Mouse (Mus musculus) embryonic facial prominence, embryonic 13.5 days (tissue): ENCODE data around the gene Rab25. TPM values are rescaled to one million over a fixed set of nuclear protein-coding genes. Genes with fewer than 3 reads are reported as not detected.

Experiments used
- ATAC-seq: fragments of 200-750 bp; cut with Nextera tagmentation; 2 replicates; pipeline ENCODE4 v1.8.0; 2017; ENCODE audit warnings: low read depth; ENCODE audit not compliant: insufficient number of reproducible peaks, insufficient read depth, low FRiP score, low TSS enrichment
- H3K27ac ChIP-seq: fragments of 300-500 bp; sonication (generic); 2 replicates; pipeline ENCODE4 v1.5.1; 2015; ENCODE audit warnings: moderate library complexity, mild to moderate bottlenecking, inconsistent platforms
- H3K27me3 ChIP-seq: fragments of 300-500 bp; sonication (generic); 2 replicates; pipeline ENCODE4 v1.6.1; 2015; ENCODE audit warnings: mild to moderate bottlenecking, inconsistent platforms
- H3K36me3 ChIP-seq: fragments of 300-500 bp; sonication (generic); 2 replicates; pipeline ENCODE4 v1.6.1; 2015; ENCODE audit warnings: mild to moderate bottlenecking, inconsistent platforms
- H3K4me1 ChIP-seq: fragments of 300-500 bp; sonication (generic); 2 replicates; pipeline ENCODE4 v1.6.1; 2015; ENCODE audit warnings: inconsistent platforms
- H3K4me2 ChIP-seq: fragments of 300-500 bp; sonication (generic); 2 replicates; pipeline ENCODE4 v1.6.1; 2015; ENCODE audit warnings: moderate library complexity, mild to moderate bottlenecking, inconsistent platforms
- H3K4me3 ChIP-seq: fragments of 300-500 bp; sonication (generic); 2 replicates; pipeline ENCODE4 v1.5.1; 2015; ENCODE audit warnings: mild to moderate bottlenecking, inconsistent platforms
- H3K9ac ChIP-seq: fragments of 300-500 bp; sonication (generic); 2 replicates; pipeline ENCODE4 v1.6.1; 2015; ENCODE audit warnings: mild to moderate bottlenecking, inconsistent platforms
- H3K9me3 ChIP-seq: fragments of 300-500 bp; sonication (generic); 2 replicates; pipeline ENCODE4 v1.6.1; 2016; ENCODE audit warnings: inconsistent platforms
- WGBS: fragments of 180-500 bp; shearing (Covaris S2); methylation state at CpG from one replicate; pipeline ENCODE4 v1.1.7; 2015; ENCODE audit warnings: mixed read lengths; 5-methylcytosine and 5-hydroxymethylcytosine counted together
- polyA plus RNA-seq: library from polyadenylated mRNA; unstranded; fragments of >200 nt; fragmentation: Nextera tagmentation; extraction: Ambion mirVana; gene quantifications from 2 replicates; pipeline ENCODE4 v1.2.1, GENCODE M21; 2015

Rab25 gene
- polyA plus RNA-seq, 1 experiment from 2014 or later = 19.5 TPM

DNA sequence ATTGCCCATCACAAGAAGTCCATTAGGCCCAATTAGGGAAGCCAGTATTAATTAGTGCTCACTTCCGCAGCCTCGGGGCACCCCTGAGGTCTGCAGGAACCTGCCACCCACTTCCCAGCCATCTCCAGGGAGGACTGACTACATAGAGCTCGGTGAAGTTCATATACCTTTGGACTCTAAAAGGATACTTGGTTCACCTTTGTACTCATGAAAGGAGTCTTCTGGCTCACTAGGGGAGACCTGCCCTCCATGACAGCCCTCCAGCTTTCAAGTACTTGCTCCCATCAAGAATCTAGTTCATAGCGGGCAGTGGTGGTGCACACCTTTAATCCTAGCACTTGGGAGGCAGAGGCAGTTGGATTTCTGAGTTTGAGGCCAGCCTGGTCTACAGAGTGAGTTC, 29.7 kb downstream of the Rab25 start:
- no peak for ATAC-seq
- WGBS = 84% methylated on average over 4 of the region's 4 CpGs
- no peak overlapping the region for H3K4me2 ChIP-seq
- H3K4me3 ChIP-seq = no peak overlapping the region
- no peaks in the 10 kb centered on the region for H3K27me3 ChIP-seq
- H3K4me1 ChIP-seq = peaks cover 23% of the 10 kb centered on the region
- peaks cover 8% of the 10 kb centered on the region; the same call in 1 of the 2 replicates for H3K36me3 ChIP-seq
- H3K9ac ChIP-seq = no peak overlapping the region
- no peak overlapping the region for H3K27ac ChIP-seq
- H3K9me3 ChIP-seq = no peaks in the 10 kb centered on the region

DNA sequence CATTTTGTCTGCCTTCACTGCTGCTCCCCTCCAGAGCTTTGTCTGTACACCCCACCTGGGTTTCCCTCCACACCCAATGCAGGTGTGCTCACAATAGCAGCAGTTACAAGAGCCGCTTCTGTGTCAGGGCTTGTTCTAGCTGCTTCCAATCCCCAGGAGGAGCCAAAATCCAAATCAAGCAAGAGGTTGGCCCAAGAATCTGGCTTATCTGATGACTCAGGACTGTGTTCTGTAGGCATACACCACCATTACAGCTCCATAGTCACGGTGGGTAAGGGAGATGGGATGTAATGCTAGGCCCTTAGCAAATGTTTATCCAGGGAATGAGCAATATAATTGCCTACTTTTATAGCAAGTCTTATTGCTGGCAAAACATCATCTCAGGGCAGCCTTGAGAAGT, 31.7 kb downstream of the Rab25 start:
- Histone ChIP-seq H3K4me2 (no peak overlapping the region), H3K36me3 (no peaks in the 10 kb centered on the region), H3K27me3 (no peaks in the 10 kb centered on the region), H3K4me1 (peaks cover 38% of the 10 kb centered on the region), H3K9ac (no peak overlapping the region), H3K4me3 (no peak overlapping the region), H3K9me3 (no peaks in the 10 kb centered on the region), H3K27ac (0 out of 2 replicates have a peak overlapping the region, but pooled peaks have one; percentile 3)
- 79% methylated on average over 2 of the region's 2 CpGs for WGBS
- ATAC-seq = no peak

DNA sequence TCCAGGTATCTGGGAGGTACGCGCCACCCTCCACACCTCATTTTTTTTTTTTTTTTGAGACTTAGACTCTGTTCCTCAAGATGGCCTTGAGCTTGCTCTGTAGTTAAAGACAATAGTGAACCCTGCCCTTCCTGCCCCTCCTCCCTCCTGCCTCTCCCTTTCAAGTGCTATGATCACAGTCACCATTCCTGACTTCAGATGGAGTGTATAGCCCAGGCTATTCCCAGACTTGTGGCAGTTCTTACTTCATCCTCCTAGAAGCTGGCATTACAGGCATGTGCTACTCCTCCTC, 33.1 kb downstream of the Rab25 start:
- no peaks in the 10 kb centered on the region for H3K36me3 ChIP-seq
- no peaks in the 10 kb centered on the region for H3K27me3 ChIP-seq
- no peak overlapping the region for H3K4me3 ChIP-seq
- H3K27ac ChIP-seq = no peak overlapping the region
- no peak for ATAC-seq
- H3K4me2 ChIP-seq = no peak overlapping the region
- WGBS = 100% methylated on average over 2 of the region's 2 CpGs
- H3K4me1 ChIP-seq = peaks cover 48% of the 10 kb centered on the region
- H3K9ac ChIP-seq = no peak overlapping the region
- no peaks in the 10 kb centered on the region for H3K9me3 ChIP-seq

DNA sequence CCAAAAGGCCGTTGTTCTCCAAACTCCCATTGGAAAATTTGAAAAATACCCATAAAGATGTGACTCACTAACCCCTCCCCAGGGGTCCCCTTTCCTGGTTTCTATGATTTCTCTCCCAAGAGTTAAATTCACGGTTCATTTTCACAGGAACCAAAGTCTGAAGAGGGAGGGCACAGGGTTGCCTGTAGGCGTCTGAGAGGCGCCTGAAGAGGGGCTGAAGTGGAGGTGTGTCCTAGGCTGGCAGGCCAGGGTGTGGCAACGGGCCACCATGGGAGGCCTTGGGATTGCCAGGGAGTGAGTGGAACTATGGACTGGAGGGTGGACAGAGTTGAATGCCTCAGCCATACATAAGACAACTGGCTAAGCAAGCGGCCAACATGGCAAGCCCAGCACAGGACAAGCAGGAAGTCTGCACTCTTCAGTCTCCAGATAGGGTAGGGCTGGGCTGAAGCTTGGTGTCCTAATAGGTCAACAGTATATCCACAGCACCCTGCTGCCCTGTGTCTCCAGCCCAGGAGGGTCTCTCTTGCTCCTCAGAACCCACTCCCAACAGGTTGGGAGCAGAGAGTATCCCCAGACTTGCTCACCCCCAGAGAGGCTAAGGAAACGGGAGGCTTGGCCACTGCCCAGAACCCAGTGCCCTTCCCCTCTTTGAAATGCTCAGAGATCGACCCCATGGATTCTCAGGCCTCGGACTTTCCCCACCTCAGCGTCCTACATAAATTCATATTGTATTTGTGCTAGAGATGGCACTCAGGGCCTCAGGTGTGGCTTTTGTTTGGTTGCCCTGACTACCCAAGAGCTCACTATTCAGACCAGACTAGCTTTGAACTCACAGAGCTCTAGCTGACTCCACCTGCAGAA, 33.6 kb downstream of the Rab25 start:
- WGBS = 72% methylated on average over 10 of the region's 10 CpGs
- Histone ChIP-seq H3K4me1 (peaks cover 53% of the 10 kb centered on the region), H3K36me3 (no peaks in the 10 kb centered on the region), H3K4me2 (peak overlapping the region; percentile 3; the same call in 1 of the 2 replicates), H3K4me3 (no peak overlapping the region), H3K9me3 (no peaks in the 10 kb centered on the region), H3K27me3 (no peaks in the 10 kb centered on the region), H3K9ac (no peak overlapping the region), H3K27ac (peak overlapping the region; percentile 93)
- ATAC-seq = no peak

DNA sequence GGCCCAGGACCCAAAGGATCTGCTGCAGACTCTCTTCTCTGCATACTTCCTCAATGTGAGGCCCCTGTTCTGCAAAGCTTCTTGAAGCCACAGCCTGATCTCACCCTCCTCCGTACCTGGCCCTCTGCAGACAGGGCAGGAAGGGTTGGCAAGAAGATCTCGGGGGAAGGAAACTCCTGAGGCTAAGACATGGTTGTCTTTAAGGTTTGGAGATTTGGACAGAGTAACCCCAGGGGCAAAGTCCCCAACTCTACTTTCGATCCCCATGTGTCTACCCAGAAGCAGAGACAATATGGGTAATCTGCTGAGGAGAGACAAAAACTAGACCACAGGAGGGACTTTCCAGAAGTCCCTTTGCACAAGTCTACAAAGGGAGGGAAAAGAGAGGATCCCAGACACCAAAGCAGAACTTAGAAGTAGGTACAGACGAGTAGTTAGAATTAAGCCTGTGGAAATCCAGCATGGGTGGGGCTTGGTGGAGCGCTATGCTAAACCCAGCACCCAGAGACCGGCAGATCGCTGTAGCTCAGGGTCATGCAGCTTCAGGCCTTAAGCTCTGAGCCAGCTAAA, 34.5 kb downstream of the Rab25 start:
- Histone ChIP-seq H3K4me3 (no peak overlapping the region), H3K9ac (no peak overlapping the region), H3K4me2 (peak overlapping the region; percentile 44), H3K36me3 (no peaks in the 10 kb centered on the region), H3K9me3 (no peaks in the 10 kb centered on the region), H3K27me3 (no peaks in the 10 kb centered on the region), H3K4me1 (peaks cover 58% of the 10 kb centered on the region), H3K27ac (peak overlapping the region; percentile 93)
- ATAC-seq = no peak
- WGBS = 66% methylated on average over 7 of the region's 7 CpGs

DNA sequence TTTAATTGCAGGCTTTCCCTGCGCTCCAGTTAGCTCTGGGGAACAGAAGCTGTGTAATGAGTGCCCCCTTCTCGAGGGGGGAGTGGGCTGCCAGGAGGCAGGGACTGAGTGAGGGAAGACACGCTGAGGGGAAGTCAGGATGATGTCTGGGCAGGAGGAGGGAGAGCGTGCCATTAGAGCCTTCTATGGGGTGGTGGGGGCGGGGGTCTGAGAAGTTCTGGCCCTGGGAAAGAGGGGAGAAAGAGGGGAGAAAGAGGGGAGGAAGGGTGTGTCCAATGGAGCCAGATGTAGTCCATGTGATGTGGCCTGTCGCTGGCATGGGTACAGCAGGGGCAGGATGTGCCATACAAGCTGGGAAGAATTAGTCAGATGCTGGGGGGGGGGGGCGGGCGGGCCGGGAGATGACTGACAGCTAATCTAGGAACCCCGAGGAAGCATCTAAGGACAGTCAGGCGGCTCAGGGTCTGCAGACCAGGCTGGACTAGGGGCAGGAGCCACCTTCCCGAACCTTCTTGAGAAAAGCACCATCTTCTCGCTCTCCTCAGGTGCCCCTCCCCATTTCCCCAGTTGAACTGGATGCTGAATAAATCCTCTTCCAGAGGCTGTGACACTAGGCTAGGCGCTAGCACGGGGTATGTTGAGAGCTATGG, 35.1 kb downstream of the Rab25 start:
- Histone ChIP-seq H3K27me3 (no peaks in the 10 kb centered on the region), H3K36me3 (no peaks in the 10 kb centered on the region), H3K4me2 (peak overlapping the region; percentile 44), H3K4me3 (peak overlapping the region; percentile 14; the same call in 1 of the 2 replicates), H3K9ac (peak overlapping the region; percentile 54; the same call in 1 of the 2 replicates), H3K4me1 (peaks cover 58% of the 10 kb centered on the region), H3K27ac (peak overlapping the region; percentile 93), H3K9me3 (no peaks in the 10 kb centered on the region)
- WGBS = 15% methylated on average over 14 of the region's 15 CpGs
- peak; percentile 41 for ATAC-seq

DNA sequence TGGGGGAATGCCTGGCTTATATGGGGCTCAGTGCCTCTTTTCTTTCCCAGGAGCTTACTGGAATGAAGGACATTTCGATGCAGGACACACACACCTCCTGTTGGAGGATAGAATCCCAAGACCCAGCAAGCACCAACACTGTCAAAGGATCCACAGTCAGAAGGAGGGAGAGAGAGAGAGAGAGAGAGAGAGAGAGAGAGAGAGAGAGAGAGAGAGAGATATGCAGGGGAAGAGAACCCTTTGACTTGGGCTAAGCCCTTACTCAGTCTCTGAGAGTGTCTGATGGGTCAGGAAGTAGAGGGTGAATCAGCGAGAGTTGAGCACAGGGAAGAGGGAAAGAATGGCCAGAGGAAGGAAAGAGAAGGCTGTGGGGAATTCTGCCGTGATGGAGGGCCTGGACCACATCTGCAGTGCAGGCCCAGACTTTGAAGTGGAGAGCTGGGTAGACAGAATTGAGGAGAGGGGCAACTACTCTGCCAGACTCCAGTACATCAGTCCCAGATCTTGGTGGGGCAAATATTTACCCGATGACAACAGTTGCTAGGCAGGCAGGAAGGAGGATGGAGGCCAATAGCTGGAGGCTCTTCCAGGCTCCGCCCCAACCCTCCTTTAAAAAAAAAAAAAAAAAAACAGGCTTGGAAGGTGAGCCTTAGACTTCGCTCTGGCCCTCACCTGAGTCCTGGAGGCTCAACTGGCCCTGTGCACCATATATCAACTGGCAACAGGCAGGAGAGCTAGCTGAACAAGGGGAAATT, 35.8 kb downstream of the Rab25 start:
- H3K4me1 ChIP-seq = peaks cover 58% of the 10 kb centered on the region
- 19% methylated on average over 6 of the region's 6 CpGs for WGBS

DNA sequence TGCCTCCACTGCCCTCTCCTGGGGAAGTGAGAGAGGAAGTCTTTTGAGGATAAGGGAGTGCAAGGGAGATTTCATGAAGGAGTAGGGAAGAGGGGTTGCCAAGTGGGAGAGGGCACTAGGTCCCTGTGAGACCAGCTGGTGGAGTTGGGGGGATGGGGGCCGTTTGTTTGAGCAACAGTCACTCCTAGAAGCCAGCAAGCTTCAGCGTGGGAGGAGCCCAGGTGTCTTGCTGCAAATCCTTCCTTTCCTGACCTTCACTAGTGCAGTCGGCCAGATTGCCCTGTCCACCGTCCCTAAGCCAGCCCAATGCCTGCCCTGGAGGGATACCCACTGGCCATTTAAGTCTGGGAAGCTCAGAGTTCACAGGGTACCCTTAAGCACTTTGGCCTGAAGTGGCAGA, 36.5 kb downstream of the Rab25 start:
- Histone ChIP-seq H3K36me3 (no peaks in the 10 kb centered on the region), H3K27ac (peak overlapping the region; percentile 93), H3K9me3 (no peaks in the 10 kb centered on the region), H3K4me1 (peaks cover 66% of the 10 kb centered on the region), H3K4me2 (0 out of 2 replicates have a peak overlapping the region, but pooled peaks have one; percentile 44), H3K27me3 (no peaks in the 10 kb centered on the region), H3K9ac (no peak overlapping the region), H3K4me3 (no peak overlapping the region)
- WGBS = 41% methylated on average over 4 of the region's 4 CpGs
- ATAC-seq = no peak

More for the DNA sequence above, 35.8 kb downstream of the Rab25 start:
- Histone ChIP-seq H3K4me2 (peak overlapping the region; percentile 44), H3K36me3 (no peaks in the 10 kb centered on the region), H3K27me3 (no peaks in the 10 kb centered on the region), H3K9me3 (no peaks in the 10 kb centered on the region), H3K27ac (peak overlapping the region; percentile 93), H3K9ac (peak overlapping the region; percentile 54), H3K4me3 (peak overlapping the region; percentile 14; the same call in 1 of the 2 replicates)
- ATAC-seq = no peak

DNA sequence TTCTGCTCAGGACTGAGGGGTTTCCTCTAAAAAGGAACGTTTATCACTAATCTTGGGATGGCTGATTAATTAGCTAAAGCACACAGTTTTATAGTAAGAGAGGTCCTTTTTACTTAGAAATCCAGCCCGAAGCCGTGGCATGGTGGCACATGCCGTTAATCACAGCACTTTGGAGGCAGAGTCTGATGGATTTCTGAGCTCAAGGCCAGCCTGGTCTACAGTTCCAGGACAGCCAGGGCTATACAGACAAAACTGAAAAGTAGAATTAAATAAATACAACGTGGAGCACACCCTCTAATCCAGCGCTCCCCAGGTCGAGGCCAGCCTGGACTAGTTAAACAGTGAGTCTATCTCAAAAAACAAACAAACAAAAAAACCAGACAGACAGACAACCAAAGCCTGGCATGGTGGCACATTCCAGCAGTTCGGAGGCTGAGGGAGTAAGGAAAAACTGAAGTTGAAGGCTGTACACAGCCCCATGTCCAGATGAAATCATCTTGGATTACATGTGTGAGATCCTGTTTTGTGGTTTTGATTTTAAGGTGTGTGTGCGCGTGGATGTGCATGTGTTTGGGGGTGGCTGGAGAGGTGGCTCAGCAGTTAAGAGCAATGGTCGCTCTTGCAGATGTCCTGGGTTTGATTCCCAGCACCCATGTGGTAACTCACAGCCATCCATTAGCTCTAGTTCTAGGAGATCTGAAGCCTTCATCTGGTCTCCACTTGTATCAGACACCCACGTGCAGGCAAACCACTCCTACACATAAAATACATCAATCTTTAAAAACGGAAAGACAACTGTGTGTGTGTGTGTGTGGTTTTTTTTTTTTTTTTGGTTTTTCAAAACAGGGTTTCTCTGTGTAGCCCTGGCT, 37.4 kb downstream of the Rab25 start:
- 44% methylated on average over 13 of the region's 13 CpGs for WGBS
- Histone ChIP-seq H3K9ac (peak overlapping the region; percentile 63), H3K36me3 (no peaks in the 10 kb centered on the region), H3K4me3 (peak overlapping the region; percentile 33), H3K27ac (peak overlapping the region; percentile 91), H3K9me3 (no peaks in the 10 kb centered on the region), H3K4me2 (peak overlapping the region; percentile 59), H3K27me3 (no peaks in the 10 kb centered on the region), H3K4me1 (peaks cover 75% of the 10 kb centered on the region)
- no peak for ATAC-seq

DNA sequence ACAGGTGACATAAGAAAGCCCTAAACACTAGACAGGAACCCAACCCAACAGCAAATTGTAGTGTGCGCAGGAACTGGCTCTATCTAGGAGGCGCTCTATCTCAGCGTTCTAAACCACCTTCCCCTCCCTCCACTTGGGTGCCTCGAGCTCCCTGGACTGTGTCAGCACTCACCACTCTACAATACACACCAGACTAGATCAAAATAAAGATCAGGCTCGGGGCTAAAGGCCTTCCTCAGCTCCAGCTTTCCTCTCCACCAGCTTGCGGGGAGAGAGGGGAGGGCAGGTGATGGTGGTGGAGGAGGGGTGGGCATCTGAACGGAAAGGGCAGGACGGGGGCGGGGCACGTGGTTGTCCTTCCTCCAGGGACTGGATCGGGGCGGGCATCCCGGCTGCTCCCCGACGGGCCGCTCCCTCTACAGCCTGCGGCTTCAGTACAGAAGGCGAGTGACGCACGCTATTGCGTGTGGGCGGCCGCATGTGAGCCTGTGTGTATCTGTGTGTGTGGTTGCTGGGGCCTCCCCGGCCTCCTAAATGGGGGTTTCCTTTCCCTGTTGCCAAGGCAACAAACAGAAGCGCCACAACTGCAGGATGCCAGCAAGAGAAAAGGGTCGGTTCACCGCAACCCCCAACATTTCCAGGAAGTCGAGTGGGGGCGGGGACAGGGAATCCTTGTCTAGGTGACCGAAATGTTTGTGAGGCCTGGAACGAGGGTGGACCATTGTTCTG, 38.2 kb downstream of the Rab25 start, which contains the start of gene Lmna:
Lmna (minus strand) TSS at position 265 of the 729 bp plus-strand sequence.
- Histone ChIP-seq H3K4me2 (peak within 1 kb of the TSS; percentile 59), H3K9me3 (no peaks in the 10 kb centered on the region), H3K36me3 (no peaks in the 10 kb centered on the region), H3K4me1 (peaks cover 83% of the 10 kb centered on the region), H3K27ac (peak within 1 kb of the TSS; percentile 91), H3K27me3 (no peaks in the 10 kb centered on the region), H3K9ac (peak within 1 kb of the TSS; percentile 63), H3K4me3 (peak within 1 kb of the TSS; percentile 33)
- ATAC-seq = peak; percentile 90
- WGBS = 2% methylated on average over 31 of the region's 31 CpGs
